Mouse (Mus musculus) CH12.LX (cell line): ENCODE data around the gene Spen. TPM values are rescaled to one million over a fixed set of nuclear protein-coding genes. Genes with fewer than 3 reads are reported as not detected.

Experiments
- DNase-seq: peaks from one replicate; pipeline ENCODE4 v3.0.0-alpha.2; 2013; ENCODE audit errors: extremely low read depth
- H3K27ac ChIP-seq: 2 replicates; pipeline ENCODE4 v1.5.1; 2012; ENCODE audit warnings: low read depth, mild to moderate bottlenecking, control low read depth, moderate library complexity; ENCODE audit not compliant: insufficient read depth
- H3K27me3 ChIP-seq: replicated peaks from 2 replicates; pipeline ENCODE3; 2012; ENCODE audit warnings: inconsistent platforms
- H3K36me3 ChIP-seq, 2 experiments: replicated peaks in 1 of 2; 2 replicates each; pipeline versions ENCODE3 to v1.6.1; 2012; ENCODE audit warnings: inconsistent platforms in 1 of 2, low read length in 1 of 2, mild to moderate bottlenecking in 1 of 2, mixed read lengths in 1 of 2, moderate library complexity in 1 of 2; ENCODE audit not compliant: control insufficient read depth in 1 of 2, insufficient read depth in 1 of 2
- H3K4me1 ChIP-seq, 2 experiments: 2 replicates each; pipeline ENCODE4 v1.6.1; 2012; ENCODE audit warnings: inconsistent platforms in 1 of 2, moderate library complexity in 1 of 2; ENCODE audit not compliant: insufficient read depth in 2 of 2, control insufficient read depth in 1 of 2
- H3K4me2 ChIP-seq: 2 replicates; pipeline ENCODE4 v1.6.1; 2012; ENCODE audit warnings: low read depth, mild to moderate bottlenecking, control low read depth; ENCODE audit not compliant: poor library complexity, insufficient read depth, severe bottlenecking
- H3K4me3 ChIP-seq, 3 experiments: fragments of 150-350 bp in 1 of 3; sonication (generic) in 1 of 3; replicated peaks in 1 of 3; 2 replicates each; pipeline versions ENCODE3 to v1.5.1; 2011 to 2012; ENCODE audit warnings: low read depth in 2 of 3, low read length in 2 of 3, mild to moderate bottlenecking in 2 of 3, moderate library complexity in 2 of 3, control low read depth in 1 of 3, improper control_type of control experiment in 1 of 3, inconsistent platforms in 1 of 3, mixed read lengths in 1 of 3; ENCODE audit not compliant: poor library complexity in 1 of 3
- H3K79me2 ChIP-seq: replicated peaks from 2 replicates; pipeline ENCODE4 v1.6.1; 2012; ENCODE audit warnings: mild to moderate bottlenecking, moderate library complexity; ENCODE audit not compliant: control insufficient read depth, poor library complexity, insufficient read depth, severe bottlenecking; ENCODE audit errors: extremely low read depth
- H3K9ac ChIP-seq: 2 replicates; pipeline ENCODE4 v1.6.1; 2012; ENCODE audit warnings: low read depth, mild to moderate bottlenecking, control low read depth, moderate library complexity; ENCODE audit not compliant: insufficient read depth
- H3K9me3 ChIP-seq: replicated peaks from 2 replicates; pipeline ENCODE3; 2012; ENCODE audit warnings: low read length, inconsistent platforms, mixed read lengths
- CHD2 ChIP-seq: IDR thresholded peaks from 2 replicates; pipeline ENCODE4 v1.6.1; 2011; ENCODE audit warnings: low read length, improper control_type of control experiment
- ELF1 ChIP-seq: IDR thresholded peaks from 2 replicates; pipeline ENCODE4 v1.6.1; 2014; ENCODE audit warnings: low read depth, mild to moderate bottlenecking, inconsistent platforms, low read length, improper control_type of control experiment
- EP300 ChIP-seq: IDR thresholded peaks from 2 replicates; pipeline ENCODE4 v1.6.1; 2011; ENCODE audit warnings: low read length, improper control_type of control experiment
- ETS1 ChIP-seq: conservative IDR thresholded peaks from 2 replicates; pipeline ENCODE4 v1.6.1; 2012; ENCODE audit warnings: low read depth, mild to moderate bottlenecking, inconsistent platforms, low read length, improper control_type of control experiment, moderate library complexity
- IRF4 ChIP-seq: IDR thresholded peaks from 2 replicates; pipeline ENCODE4 v1.6.1; 2014; ENCODE audit warnings: low read depth, mild to moderate bottlenecking, inconsistent platforms, low read length, improper control_type of control experiment
- JUN ChIP-seq: IDR thresholded peaks from 2 replicates; pipeline ENCODE4 v1.6.1; 2011; ENCODE audit warnings: low read depth, mild to moderate bottlenecking, low read length, improper control_type of control experiment, moderate library complexity; ENCODE audit not compliant: insufficient read depth
- MAFK ChIP-seq: IDR thresholded peaks from 2 replicates; pipeline ENCODE4 v1.6.1; 2011; ENCODE audit warnings: low read length, improper control_type of control experiment; ENCODE audit not compliant: insufficient replicate concordance
- MAX ChIP-seq: IDR thresholded peaks from 2 replicates; pipeline ENCODE4 v1.6.1; 2011; ENCODE audit warnings: low read length, improper control_type of control experiment
- MAZ ChIP-seq: IDR thresholded peaks from 2 replicates; pipeline ENCODE4 v1.6.1; 2012; ENCODE audit warnings: low read depth, mild to moderate bottlenecking, inconsistent platforms, low read length, improper control_type of control experiment, moderate library complexity
- MEF2A ChIP-seq: IDR thresholded peaks from 2 replicates; pipeline ENCODE4 v1.6.1; 2014; ENCODE audit warnings: low read depth, mild to moderate bottlenecking, inconsistent platforms, low read length, improper control_type of control experiment, borderline replicate concordance
- MXI1 ChIP-seq: IDR thresholded peaks from 2 replicates; pipeline ENCODE4 v1.6.1; 2011; ENCODE audit warnings: mild to moderate bottlenecking, low read depth, low read length, improper control_type of control experiment
- MYC ChIP-seq: IDR thresholded peaks from 2 replicates; pipeline ENCODE4 v1.6.1; 2011; ENCODE audit warnings: low read depth, mild to moderate bottlenecking, improper control_type of control experiment, low read length
- PAX5 ChIP-seq: IDR thresholded peaks from 2 replicates; pipeline ENCODE4 v1.6.1; 2012; ENCODE audit warnings: low read length, inconsistent platforms, mixed read lengths
- POLR2AphosphoS2 ChIP-seq: IDR thresholded peaks from 2 replicates; pipeline ENCODE4 v1.6.1; 2011; ENCODE audit warnings: low read depth, low read length, improper control_type of control experiment
- RAD21 ChIP-seq: IDR thresholded peaks from 2 replicates; pipeline ENCODE4 v1.6.1; 2011; ENCODE audit warnings: low read depth, mild to moderate bottlenecking, low read length, improper control_type of control experiment, moderate library complexity
- SIN3A ChIP-seq: IDR thresholded peaks from 2 replicates; pipeline ENCODE4 v1.6.1; 2012; ENCODE audit warnings: low read length, improper control_type of control experiment, inconsistent platforms
- SMC3 ChIP-seq: IDR thresholded peaks from 2 replicates; pipeline ENCODE4 v1.6.1; 2011; ENCODE audit warnings: low read depth, low read length, improper control_type of control experiment
- TBP ChIP-seq: conservative IDR thresholded peaks from 2 replicates; pipeline ENCODE4 v1.6.1; 2011; ENCODE audit warnings: low read depth, low read length, improper control_type of control experiment
- USF2 ChIP-seq: conservative IDR thresholded peaks from 2 replicates; pipeline ENCODE4 v1.6.1; 2011; ENCODE audit warnings: low read depth, low read length, improper control_type of control experiment
- ZC3H11A ChIP-seq: IDR thresholded peaks from 2 replicates; pipeline ENCODE4 v1.6.1; 2012; ENCODE audit warnings: low read depth, mild to moderate bottlenecking, inconsistent platforms, low read length, improper control_type of control experiment
- dilution Hi-C: fragments of 300-500 bp; cut with MboI; formaldehyde crosslinking; loops from 2 replicates; pipeline ENCODE4 v1.14.3; 2020; ENCODE audit warnings: low sequenced_read_pairs; ENCODE audit not compliant: extremely low pct_unique_long_range_greater_than_20kb, extremely low pct_ligation_motif_present
- in situ Hi-C: fragments of 300-500 bp; cut with MboI; formaldehyde crosslinking; loops from 3 replicates; pipeline ENCODE4 v1.14.3; 2019; ENCODE audit warnings: low sequenced_read_pairs, low pct_ligation_motif_present, low pct_unique_long_range_greater_than_20kb, mixed read lengths
- polyA plus RNA-seq: library from polyadenylated mRNA; unstranded; fragments of >175 nt; gene quantifications from 2 replicates; pipeline ENCODE4 v1.2.1, GENCODE M21; 2012; ENCODE audit warnings: low read depth; ENCODE audit not compliant: insufficient read length
- total RNA-seq, 2 experiments: library from RNA; depleted of rRNA; stranded (reverse); fragments of 300-350 nt in 1 of 2; fragments of >200 nt in 1 of 2; gene quantifications; 2 replicates each; pipeline ENCODE4 v1.2.3; 2012 to 2014

The Spen gene
- total and polyA plus RNA-seq, 3 experiments, result 4.0 to 21.6 (median 10.2) TPM

DNA sequence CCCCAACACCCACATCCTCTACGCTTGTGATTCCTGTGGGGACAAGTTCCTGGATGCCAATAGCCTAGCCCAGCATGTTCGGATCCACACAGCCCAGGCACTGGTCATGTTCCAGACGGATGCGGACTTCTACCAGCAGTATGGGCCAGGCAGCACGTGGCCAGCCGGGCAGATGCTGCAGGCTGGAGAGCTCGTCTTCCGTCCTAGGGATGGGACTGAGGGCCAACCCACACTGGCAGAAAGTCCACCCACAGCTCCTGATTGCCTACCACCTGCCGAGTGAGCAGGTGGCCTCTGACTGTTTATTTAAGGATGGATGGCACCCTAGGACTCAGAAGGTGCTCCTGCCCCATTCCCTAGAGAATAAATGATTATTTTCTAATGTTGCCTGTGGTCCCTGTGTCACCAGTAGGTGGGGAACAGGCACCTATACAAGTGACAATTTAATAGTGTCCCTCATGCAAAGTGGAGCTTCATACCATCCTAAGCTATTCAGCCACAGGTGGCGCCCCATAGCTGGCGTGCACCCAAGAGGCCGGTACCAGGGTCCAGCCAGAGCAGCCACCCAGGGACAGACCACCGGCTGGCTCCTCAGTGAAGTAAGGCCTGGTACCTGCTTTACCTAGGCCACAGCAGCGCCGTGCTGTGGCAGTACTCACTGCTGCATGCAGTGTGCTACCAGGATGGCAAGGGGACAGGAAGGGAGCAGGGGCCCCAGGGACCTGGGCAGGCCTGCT, 71.4 kb downstream of the Spen start:
- peaks cover 91 to 97% of the 10 kb centered on the region in 2 experiments for H3K36me3 ChIP-seq
- H3K4me1 ChIP-seq, result no peaks in the 10 kb centered on the region
- DNase-seq, result no peak
- in situ Hi-C loops, result no loop called here
- TF ChIP-seq JUN, result no peak
- no peak for TF ChIP-seq ETS1
- no peak; the same call in 1 of the 2 replicates for TF ChIP-seq RAD21
- TF ChIP-seq SMC3, result peak; percentile 14
- peak; percentile 45; the same call in 1 of the 2 replicates for TF ChIP-seq POLR2AphosphoS2
- H3K4me2 ChIP-seq, result no peak overlapping the region
- no peaks in the 10 kb centered on the region for H3K79me2 ChIP-seq
- H3K9me3 ChIP-seq, result peaks cover 9% of the 10 kb centered on the region
- H3K27ac ChIP-seq, result no peak overlapping the region
- no peak overlapping the region for H3K9ac ChIP-seq
- dilution Hi-C loops, result no loop called here
- no peak overlapping the region for H3K4me3 ChIP-seq
- no peaks in the 10 kb centered on the region for H3K27me3 ChIP-seq

DNA sequence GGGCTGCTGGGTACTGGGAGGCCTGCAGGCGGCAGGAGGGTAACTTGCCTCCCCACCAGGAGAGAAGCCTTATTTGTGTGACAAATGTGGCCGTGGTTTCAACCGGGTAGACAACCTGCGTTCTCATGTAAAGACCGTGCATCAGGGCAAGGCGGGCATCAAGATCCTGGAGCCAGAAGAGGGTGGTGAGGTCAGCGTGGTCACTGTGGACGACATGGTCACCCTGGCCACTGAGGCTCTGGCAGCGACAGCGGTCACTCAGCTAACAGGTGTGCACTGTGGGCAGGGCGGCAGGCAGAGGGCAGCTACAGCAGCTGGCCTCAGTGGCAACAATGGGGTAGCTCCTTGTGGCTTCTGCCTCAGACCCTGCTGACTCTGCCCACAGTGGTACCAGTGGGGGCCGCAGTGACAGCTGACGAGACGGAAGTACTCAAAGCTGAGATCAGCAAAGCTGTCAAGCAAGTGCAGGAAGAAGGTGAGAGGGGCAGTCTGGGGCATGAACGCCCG, 72.1 kb downstream of the Spen start:
- dilution Hi-C loops, result no loop called here
- Histone ChIP-seq H3K4me3 (no peak overlapping the region), H3K27ac (no peak overlapping the region), H3K27me3 (no peaks in the 10 kb centered on the region), H3K4me1 (no peaks in the 10 kb centered on the region), H3K9me3 (peaks cover 2% of the 10 kb centered on the region), H3K9ac (no peak overlapping the region), H3K79me2 (no peaks in the 10 kb centered on the region)
- in situ Hi-C loops, result no loop called here
- no peak for TF ChIP-seq MEF2A
- no peak for TF ChIP-seq PAX5
- TF ChIP-seq MAFK, result no peak
- TF ChIP-seq CHD2, result no peak
- no peak for TF ChIP-seq IRF4
- no peak for TF ChIP-seq USF2
- TF ChIP-seq ZC3H11A, result no peak
- TF ChIP-seq TBP, result no peak
- no peak for TF ChIP-seq MYC
- TF ChIP-seq SIN3A, result no peak
- TF ChIP-seq EP300, result no peak
- TF ChIP-seq MAZ, result no peak
- no peak for TF ChIP-seq RAD21
- TF ChIP-seq ETS1, result no peak
- TF ChIP-seq SMC3, result no peak
- TF ChIP-seq ELF1, result no peak
- no peak for TF ChIP-seq MXI1
- no peak for TF ChIP-seq MAX
- TF ChIP-seq, all 38 proteins: peak for 0
- Histone ChIP-seq H3K36me3 (peaks cover 90 to 97% of the 10 kb centered on the region in 2 experiments), H3K4me2 (no peak overlapping the region)
- DNase-seq, result no peak
